Mouse (Mus musculus) thymus, postnatal 10 days (tissue): ENCODE results near the gene Sgms1.

Experiments
- DNase-seq, 2 experiments: peaks; one replicate each; pipeline ENCODE4 v3.0.0; 2021; ENCODE audit warnings: low spot score in 2 of 2

Sgms1 gene

GRCm38 (mm10) chr19:32269141-32269843 is 120.2 kb downstream of the Sgms1 start:
- no peak for DNase-seq

DNA sequence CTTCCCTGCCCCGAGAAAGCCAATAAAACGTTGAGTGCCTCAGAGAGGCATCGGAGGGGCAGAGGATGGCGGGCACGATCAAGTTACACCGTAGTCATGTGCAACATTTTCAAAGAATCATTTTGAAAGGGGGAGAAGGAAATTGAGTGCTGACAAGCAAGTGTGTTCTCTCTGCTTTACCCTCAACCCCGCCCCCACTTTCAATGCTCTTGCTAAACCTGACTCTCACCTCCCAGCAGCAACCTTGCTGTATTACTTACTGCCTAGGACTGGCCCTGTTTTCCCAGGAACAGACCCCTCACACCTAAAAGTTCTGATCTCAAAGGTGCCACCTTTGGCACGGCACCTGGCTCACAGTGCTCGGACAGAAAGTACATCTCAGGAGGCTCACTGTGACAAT is 121.0 kb downstream of the Sgms1 start:
- peak in 1 of 2 experiments; percentile 25 for DNase-seq

GRCm38 (mm10) chr19:32266385-32267252 is 122.9 kb downstream of the Sgms1 start:
- DNase-seq, result peak in 1 of 2 experiments; percentile 37

GRCm38 (mm10) chr19:32263753-32264152 is 125.8 kb downstream of the Sgms1 start:
- no peak for DNase-seq

DNA sequence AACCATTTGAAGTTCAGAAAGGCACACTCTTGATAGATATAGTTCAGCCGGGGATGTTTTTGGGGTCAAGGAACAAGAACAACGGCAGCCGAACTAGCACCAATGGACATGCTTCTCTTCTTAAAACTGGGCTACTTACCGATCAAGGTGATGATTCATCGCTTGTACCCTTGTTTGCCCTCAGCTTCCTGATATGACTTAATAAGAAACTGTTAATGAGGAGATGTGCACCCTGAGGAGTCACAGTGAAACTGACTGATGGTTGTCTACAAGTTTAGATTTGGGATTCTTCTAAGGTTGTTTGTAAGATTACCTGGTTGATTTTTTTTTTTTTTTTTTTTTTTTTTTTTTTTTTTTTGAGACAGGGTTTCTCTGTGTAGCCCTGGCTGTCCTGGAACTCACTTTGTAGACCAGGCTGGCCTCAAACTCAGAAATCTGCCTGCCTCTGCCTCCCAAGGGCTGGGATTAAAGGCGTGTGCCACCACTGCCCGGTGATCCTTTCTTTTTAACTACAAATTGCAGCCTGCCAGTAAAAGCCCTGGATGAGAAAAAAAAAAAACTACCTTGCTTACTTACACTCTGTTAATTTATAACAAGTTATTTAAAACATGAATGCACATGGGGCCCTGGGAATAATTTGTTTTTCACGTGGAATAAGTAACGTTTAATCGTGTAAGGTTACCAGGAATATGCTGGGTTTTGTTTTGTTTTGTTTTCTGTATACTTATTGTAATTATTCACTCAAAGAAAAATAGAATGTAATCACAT is 126.5 kb downstream of the Sgms1 start:
- DNase-seq, result no peak

DNA sequence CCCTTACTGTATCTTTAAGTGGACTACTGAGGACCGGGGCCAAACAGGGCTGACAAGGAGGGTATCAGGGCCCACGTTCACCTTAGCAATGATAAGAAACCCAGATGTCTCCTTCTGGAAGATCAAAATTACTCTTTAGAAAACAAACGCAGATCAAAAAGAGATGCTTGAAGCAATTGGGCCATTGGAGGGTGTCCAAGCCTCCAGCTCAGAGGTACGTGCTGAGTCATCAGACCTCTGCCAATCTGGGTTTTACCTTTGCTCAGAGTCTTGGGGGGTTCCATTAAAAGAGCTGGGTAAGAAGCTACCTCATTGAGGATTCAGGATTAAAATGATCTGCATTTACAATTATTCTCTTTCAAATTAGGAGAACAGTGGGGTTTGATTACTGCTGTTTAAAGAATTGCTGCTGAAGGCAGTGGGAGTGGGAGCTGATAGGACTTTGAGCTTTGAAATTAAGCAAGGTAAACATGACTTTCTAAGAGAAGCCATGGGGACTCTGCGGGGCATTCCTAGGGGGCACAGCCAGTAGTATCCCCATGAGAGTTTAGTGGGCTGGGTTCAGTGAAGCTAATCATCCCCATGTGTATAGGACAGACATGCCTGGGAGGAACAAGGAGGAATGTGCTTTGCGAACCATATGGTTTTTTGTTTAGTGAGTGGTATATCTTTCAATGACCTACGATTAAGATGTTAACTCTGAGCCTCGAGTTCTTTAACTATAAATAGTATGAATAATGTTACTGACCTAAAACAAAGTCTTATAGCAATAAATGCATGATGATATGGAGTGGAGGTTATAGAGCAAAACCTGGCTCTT is 128.4 kb downstream of the Sgms1 start:
- DNase-seq, result no peak

DNA sequence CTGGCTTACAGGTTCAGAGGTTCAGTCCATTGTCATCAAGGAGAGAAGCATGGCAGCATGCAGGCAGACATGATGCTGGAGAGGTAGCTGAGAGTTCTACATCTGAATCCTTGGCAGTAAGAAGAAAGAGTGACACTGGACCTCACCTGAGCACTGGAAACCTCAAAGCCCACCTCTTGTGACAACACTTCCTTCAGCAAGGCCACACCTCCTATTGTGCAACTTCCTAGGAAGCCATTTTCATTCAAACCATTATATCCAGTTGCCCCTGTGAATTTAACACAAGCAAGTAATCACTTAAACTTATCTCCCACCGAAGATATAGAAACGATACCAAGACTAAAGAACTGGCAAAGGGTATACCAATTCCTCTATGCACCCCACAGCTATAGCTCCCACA is 129.7 kb downstream of the Sgms1 start:
- DNase-seq, result no peak

DNA sequence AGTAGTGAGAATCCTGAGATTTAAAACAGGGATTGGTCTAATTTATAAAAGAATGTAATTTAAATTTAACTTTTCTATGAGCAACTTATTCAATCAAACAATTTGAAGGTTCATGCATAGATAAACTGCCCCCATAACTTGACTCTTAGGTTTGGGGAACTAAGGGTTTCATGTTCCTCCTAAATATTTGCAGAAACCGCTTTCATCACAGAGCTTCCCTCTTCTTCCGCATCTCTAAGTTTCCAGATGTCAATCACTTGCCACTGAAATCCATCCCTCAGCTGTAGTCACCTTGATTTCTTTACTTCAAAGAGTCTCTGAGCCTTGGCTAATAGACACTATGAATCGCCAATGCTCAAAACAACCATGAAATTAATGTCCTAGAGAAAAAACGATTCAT is 130.5 kb downstream of the Sgms1 start:
- DNase-seq, result no peak

DNA sequence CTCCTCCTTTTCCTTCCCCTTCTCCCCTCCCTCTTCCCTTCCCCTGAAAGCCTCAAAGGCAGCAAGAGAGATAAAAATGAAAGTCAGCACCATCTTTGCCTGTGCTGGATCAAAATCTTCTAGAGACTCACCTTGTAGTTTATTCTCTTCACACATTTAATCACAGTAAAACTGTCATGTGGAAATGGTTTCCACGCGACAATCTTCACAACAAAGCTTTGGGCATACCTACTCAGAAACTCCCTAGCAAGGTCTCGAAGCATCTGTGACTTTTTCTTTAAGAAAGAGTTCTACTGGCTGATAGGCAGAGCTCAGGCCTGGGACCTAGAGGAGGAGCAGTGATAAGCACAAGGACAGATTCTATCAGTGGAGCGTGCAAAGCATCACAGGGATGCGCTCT is 131.4 kb downstream of the Sgms1 start:
- DNase-seq, result no peak

GRCm38 (mm10) chr19:32257616-32258015 is 131.9 kb downstream of the Sgms1 start:
- no peak for DNase-seq

DNA sequence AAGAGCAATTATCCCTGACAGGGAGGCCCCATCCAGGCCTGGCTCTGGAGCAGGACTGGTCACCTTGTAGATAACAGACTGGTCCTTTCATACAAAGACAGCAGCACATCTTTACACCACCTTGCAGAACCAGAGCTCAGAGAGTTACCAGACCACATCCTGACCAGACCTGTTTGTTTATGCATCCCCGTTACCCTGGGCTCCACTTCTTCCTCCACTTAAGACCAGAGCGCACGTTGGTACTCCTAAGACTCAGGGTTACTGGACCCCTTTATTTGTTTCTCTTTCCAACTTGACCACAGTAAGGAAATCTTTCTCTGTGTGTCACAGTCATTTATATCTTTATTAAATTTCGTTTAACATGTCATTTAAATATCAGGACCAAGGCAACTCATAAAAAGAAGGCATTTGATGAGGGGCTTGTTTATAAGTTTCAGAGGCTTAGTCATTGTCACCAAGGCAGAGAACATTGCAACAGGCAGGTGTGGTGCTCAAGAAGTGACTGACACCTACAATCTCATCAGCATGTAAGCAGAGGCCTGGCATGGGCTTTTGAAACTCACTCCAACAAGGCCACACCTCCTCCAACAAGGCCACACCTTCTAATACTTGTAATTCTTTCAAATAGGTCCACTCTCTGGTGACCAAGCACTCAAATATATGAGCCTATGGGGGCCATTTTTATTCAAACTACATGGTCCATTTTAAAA is 132.7 kb downstream of the Sgms1 start:
- DNase-seq, result no peak

DNA sequence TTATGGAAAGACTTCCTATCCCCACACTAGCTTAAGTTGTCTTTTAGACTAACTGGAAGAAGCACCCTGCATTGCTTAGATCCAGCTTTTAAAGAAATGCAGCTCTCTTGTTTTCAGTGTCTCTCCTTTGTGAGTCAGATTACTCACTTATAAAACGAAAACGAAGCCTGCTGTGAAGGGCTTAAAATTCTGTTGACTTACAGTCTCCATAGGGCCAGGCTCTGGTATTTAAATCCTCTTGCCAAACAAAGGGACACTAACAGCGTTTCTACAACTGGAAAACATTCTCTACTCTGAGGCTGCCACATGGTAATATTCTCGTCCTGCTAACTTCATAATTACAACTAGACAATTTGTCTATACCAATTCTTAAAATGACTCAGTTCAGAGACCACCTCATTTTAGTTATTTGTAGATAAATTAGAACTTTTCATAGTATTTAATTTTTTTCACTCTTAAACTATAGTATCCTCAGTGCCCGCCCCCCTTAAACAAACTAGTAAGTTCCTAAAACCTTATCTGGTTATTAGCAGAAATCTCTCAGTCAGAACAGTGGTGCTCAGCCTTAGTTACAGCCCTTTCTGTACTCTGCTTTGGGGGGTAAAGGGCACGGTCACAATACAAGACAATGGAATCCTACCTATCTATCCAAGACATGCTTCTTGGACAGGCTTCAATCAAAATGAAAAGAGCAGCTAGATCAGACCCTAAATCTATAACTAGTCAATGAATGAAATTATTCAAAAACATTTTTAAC is 133.9 kb downstream of the Sgms1 start:
- DNase-seq, result no peak

DNA sequence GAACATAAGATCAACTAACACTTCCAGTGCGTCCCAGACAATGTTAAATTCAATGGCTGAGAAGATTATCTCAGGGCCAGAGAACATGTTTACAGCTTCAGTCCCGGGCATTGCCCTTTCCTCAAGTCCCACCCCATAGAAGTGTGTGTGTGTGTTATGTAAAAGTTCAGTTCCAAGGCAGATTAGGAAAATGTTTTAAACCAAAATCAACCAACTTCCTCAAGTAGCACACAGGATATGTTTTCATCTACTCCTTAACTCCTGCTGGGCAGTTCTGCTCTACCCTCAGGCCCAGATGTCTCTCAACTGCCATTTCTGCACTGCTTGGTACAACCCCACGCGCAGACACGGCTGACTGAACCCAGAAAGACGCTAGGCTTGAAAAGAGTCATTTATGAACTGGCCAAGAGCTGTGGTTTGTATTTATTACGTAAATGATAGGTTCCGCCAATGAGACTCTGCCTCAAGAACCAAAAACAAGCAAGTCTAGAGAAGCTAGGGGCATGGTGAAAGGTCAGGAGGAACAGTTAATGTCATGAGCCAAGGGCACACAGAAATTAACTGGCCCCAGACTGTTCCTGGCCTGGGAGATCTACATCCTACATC is 134.7 kb downstream of the Sgms1 start:
- no peak for DNase-seq

DNA sequence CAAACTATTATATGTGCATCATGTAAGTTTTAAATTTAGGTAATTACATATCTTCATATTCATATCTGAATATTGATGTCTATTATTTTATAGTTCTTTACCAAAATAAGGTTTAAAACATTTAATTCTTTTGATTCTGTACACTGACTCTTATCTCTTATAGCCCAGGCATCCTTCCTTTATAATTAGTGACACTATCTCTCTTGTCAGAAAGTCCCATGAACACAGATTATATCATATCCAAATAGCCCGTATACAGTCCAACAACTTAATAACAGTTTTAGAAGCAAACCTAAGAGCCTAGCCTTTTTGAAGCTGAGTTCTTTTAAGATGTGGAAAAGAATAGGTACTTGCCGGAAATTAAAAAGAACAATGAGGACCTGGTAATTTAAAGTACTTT is 135.3 kb downstream of the Sgms1 start:
- no peak for DNase-seq

DNA sequence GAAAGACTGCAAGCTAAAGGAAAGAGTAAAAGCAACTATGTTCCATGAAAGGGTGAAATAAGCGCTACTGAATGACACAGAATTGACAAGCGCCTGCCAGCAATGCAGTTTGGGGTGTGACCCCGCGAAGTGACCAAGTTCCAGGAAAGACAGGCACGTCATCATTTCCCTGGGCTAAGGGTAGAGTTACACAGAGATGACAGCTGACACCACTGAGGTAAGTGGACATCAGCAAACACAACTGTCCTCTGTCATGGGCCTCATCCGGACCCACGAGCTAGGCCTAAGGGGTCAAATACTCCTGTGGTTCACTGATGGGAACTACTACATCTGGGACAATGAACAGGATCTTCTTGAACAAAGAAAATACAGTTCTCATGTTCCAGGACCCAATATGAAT is 136.5 kb downstream of the Sgms1 start:
- DNase-seq, result no peak

GRCm38 (mm10) chr19:32252451-32252850 is 137.1 kb downstream of the Sgms1 start:
- DNase-seq, result no peak

GRCm38 (mm10) chr19:32249181-32250130 is 140.1 kb downstream of the Sgms1 start:
- no peak for DNase-seq

- DNase-seq, result no peak
Measured at GRCm38 (mm10) chr19:32244881-32245280, 144.6 kb downstream of the Sgms1 start.

GRCm38 (mm10) chr19:32243246-32243645 is 146.3 kb downstream of the Sgms1 start:
- DNase-seq, result no peak
